Mouse (Mus musculus) liver, embryonic 12.5 days (tissue): ENCODE measurements around the gene Olfr76. TPM values are rescaled to one million over a fixed set of nuclear protein-coding genes. Genes with fewer than 3 reads are reported as not detected.

Source experiments
- polyA plus RNA-seq: library from polyadenylated mRNA; unstranded; fragments of >200 nt; fragmentation: Nextera tagmentation; extraction: Ambion mirVana; gene quantifications from 2 replicates; pipeline ENCODE4 v1.2.1, GENCODE M21; 2016

The Olfr76 gene
- polyA plus RNA-seq, 1 experiment from 2014 or later: not detected

Other genes with a start within 250 kb of the Olfr76 start
- gene Olfr1419, start 248.1 kb downstream of the Olfr76 start, polyA plus RNA-seq: not detected in 2 replicates
- not detected in 2 replicates for gene Olfr1420, start 236.6 kb downstream of the Olfr76 start, polyA plus RNA-seq
- gene Patl1, start 210.8 kb downstream of the Olfr76 start, polyA plus RNA-seq: 10.7 and 11.1 TPM in 2 replicates
- gene Osbp, start 157.3 kb downstream of the Olfr76 start, polyA plus RNA-seq: 2.8 and 3.0 TPM in 2 replicates
- 0.02 TPM in 1 of 2 replicates, not detected in the other for gene Olfr1423, start 81.9 kb downstream of the Olfr76 start, polyA plus RNA-seq
- gene Olfr1424, start 60.5 kb downstream of the Olfr76 start, polyA plus RNA-seq: not detected in 2 replicates
- not detected in 2 replicates for gene Olfr1425, start 45.5 kb downstream of the Olfr76 start, polyA plus RNA-seq
- gene Olfr1426, start 31.2 kb downstream of the Olfr76 start, polyA plus RNA-seq: not detected in 2 replicates
- not detected in 2 replicates for gene Olfr1427, start 19.9 kb downstream of the Olfr76 start, polyA plus RNA-seq
- not detected in 2 replicates for gene Olfr1428, start 7.3 kb downstream of the Olfr76 start, polyA plus RNA-seq
- not detected in 2 replicates for gene Olfr1555-ps1, start 46.9 kb upstream of the Olfr76 start, polyA plus RNA-seq
- not detected in 2 replicates for gene Olfr1431, start 77.4 kb upstream of the Olfr76 start, polyA plus RNA-seq
- not detected in 2 replicates for gene Olfr1432, start 109.4 kb upstream of the Olfr76 start, polyA plus RNA-seq
- gene Olfr262, start 118.5 kb upstream of the Olfr76 start, polyA plus RNA-seq: not detected in 2 replicates
- not detected in 2 replicates for gene Olfr235, start 137.8 kb upstream of the Olfr76 start, polyA plus RNA-seq
- gene Olfr1434, start 156.7 kb upstream of the Olfr76 start, polyA plus RNA-seq: not detected in 2 replicates
- gene Olfr1436, start 175.9 kb upstream of the Olfr76 start, polyA plus RNA-seq: not detected in 2 replicates
- gene Olfr1437, start 201.9 kb upstream of the Olfr76 start, polyA plus RNA-seq: not detected in 2 replicates
- gene Olfr1438-ps1, start 212.7 kb upstream of the Olfr76 start, polyA plus RNA-seq: not detected in 2 replicates